Mouse (Mus musculus) forebrain, embryonic 15.5 days (tissue): ENCODE measurements around the gene Pllp. TPM values are rescaled to one million over a fixed set of nuclear protein-coding genes. Genes with fewer than 3 reads are reported as not detected.

Experiments used
- ATAC-seq: fragments of 200-750 bp; cut with Nextera tagmentation; replicated peaks from 2 replicates; pipeline ENCODE4 v1.8.0; 2017; ENCODE audit warnings: mild to moderate bottlenecking, moderate TSS enrichment, moderate library complexity
- H3K27ac ChIP-seq: fragments of 300-500 bp; sonication (generic); replicated peaks from 2 replicates; pipeline ENCODE4 v1.5.1; 2015; ENCODE audit warnings: mild to moderate bottlenecking, inconsistent platforms
- H3K27me3 ChIP-seq: fragments of 300-500 bp; sonication (generic); 2 replicates; pipeline ENCODE4 v1.6.1; 2015; ENCODE audit warnings: inconsistent platforms
- H3K36me3 ChIP-seq: fragments of 300-500 bp; sonication (generic); 2 replicates; pipeline ENCODE4 v1.6.1; 2015; ENCODE audit warnings: mild to moderate bottlenecking, inconsistent platforms
- H3K4me1 ChIP-seq: fragments of 300-500 bp; sonication (generic); 2 replicates; pipeline ENCODE4 v1.6.1; 2015; ENCODE audit warnings: inconsistent platforms
- H3K4me2 ChIP-seq: fragments of 300-500 bp; sonication (generic); replicated peaks from 2 replicates; pipeline ENCODE4 v1.6.1; 2015; ENCODE audit warnings: mild to moderate bottlenecking, inconsistent platforms
- H3K4me3 ChIP-seq: fragments of 300-500 bp; sonication (generic); 2 replicates; pipeline ENCODE4 v1.5.1; 2015; ENCODE audit warnings: mild to moderate bottlenecking, inconsistent platforms
- H3K9ac ChIP-seq: fragments of 300-500 bp; sonication (generic); replicated peaks from 2 replicates; pipeline ENCODE4 v1.6.1; 2015; ENCODE audit warnings: mild to moderate bottlenecking, inconsistent platforms
- H3K9me3 ChIP-seq: fragments of 300-500 bp; sonication (generic); 2 replicates; pipeline ENCODE4 v1.6.1; 2016; ENCODE audit warnings: inconsistent platforms
- WGBS: fragments of 180-500 bp; shearing (Covaris S2); methylation state at CpG from one replicate; pipeline ENCODE4 v1.1.7; 2015; ENCODE audit warnings: mixed read lengths; 5-methylcytosine and 5-hydroxymethylcytosine counted together
- polyA plus RNA-seq: library from polyadenylated mRNA; unstranded; fragments of >200 nt; fragmentation: Nextera tagmentation; extraction: Ambion mirVana; gene quantifications from 2 replicates; pipeline ENCODE4 v1.2.1, GENCODE M21; 2015

Gene Pllp
- polyA plus RNA-seq, 1 experiment from 2014 or later = 1.3 TPM

DNA sequence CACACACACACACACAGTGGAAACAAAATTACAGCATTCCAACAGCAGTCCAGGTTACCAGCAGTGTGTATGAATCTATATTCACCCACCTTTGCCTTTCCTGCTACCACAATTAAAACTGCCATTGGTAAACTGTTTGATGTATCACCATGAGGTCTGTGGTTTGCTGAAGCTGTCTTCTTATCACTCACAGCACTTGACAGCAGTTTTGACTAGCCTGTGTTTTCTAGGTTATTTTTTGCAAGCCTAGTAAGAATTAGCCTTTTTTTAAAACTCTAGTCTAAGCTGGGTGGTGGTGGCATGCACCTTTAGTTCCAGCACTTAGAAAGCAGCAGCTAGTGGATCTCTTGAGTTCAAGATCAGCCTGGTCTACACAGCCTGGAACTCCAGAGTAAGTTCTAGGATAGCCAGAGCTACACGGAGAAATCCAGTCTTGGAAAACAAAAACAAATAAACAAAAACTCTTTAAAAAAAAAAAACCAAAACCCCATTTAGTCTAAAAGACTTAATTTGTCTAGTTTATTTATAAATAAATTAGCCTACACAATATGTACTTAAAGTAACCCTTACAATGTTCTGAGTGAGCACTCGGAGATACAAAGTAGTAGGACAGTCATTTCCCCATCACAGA is 62.4 kb downstream of the Pllp start:
- no peak for ATAC-seq
- 95% methylated on average over 2 of the region's 2 CpGs for WGBS
- Histone ChIP-seq H3K9ac (no peak overlapping the region), H3K4me1 (no peaks in the 10 kb centered on the region), H3K4me2 (no peak overlapping the region), H3K4me3 (no peak overlapping the region), H3K27me3 (no peaks in the 10 kb centered on the region), H3K36me3 (peaks cover 76% of the 10 kb centered on the region), H3K27ac (no peak overlapping the region), H3K9me3 (no peaks in the 10 kb centered on the region)

Other genes starting within 250 kb of the Pllp start
- 22.4 and 24.8 TPM in 2 replicates for gene Cpne2, start 163.3 kb downstream of the Pllp start, polyA plus RNA-seq
- gene Rspry1, start 94.3 kb downstream of the Pllp start, polyA plus RNA-seq = 50.1 and 52.0 TPM in 2 replicates
- 97.5 and 103 TPM in 2 replicates for gene Fam192a, start 94.3 kb downstream of the Pllp start, polyA plus RNA-seq
- gene Arl2bp, start 29.7 kb downstream of the Pllp start, polyA plus RNA-seq = 198 and 206 TPM in 2 replicates
- gene Ccl22, start 49.3 kb upstream of the Pllp start, polyA plus RNA-seq = not detected in 2 replicates
- 15.2 and 17.3 TPM in 2 replicates for gene Cx3cl1, start 75.7 kb upstream of the Pllp start, polyA plus RNA-seq
- gene Ccl17, start 114.2 kb upstream of the Pllp start, polyA plus RNA-seq = 0.82 and 0.87 TPM in 2 replicates
- 57.2 and 59.6 TPM in 2 replicates for gene Coq9, start 142.0 kb upstream of the Pllp start, polyA plus RNA-seq
- 144 and 145 TPM in 2 replicates for gene Ciapin1, start 142.1 kb upstream of the Pllp start, polyA plus RNA-seq
- 150 and 153 TPM in 2 replicates for gene Polr2c, start 161.2 kb upstream of the Pllp start, polyA plus RNA-seq
- 63.6 and 69.2 TPM in 2 replicates for gene Dok4, start 180.1 kb upstream of the Pllp start, polyA plus RNA-seq
- 5.4 and 5.6 TPM in 2 replicates for gene Ccdc102a, start 221.8 kb upstream of the Pllp start, polyA plus RNA-seq
- 0.27 TPM in 1 of 2 replicates, not detected in the other for gene Adgrg5, start 227.4 kb upstream of the Pllp start, polyA plus RNA-seq